Mouse (Mus musculus) kidney, adult 2 months (tissue): ENCODE results near the gene Pibf1. TPM values are rescaled to one million over a fixed set of nuclear protein-coding genes. Genes with fewer than 3 reads are reported as not detected.
A peak's percentile ranks its signal among the peaks of the same experiment; 100 is the strongest.

Experiments
- DNase-seq: peaks from one replicate; pipeline ENCODE4 v3.0.0; 2021
- H3K27ac ChIP-seq: fragments of 200-500 bp; 2 replicates; pipeline ENCODE4 v1.5.1; 2012; ENCODE audit warnings: low read depth, low read length, control low read depth, inconsistent platforms; ENCODE audit not compliant: insufficient read depth
- H3K27me3 ChIP-seq: fragments of 200-500 bp; replicated peaks from 2 replicates; pipeline ENCODE4 v1.6.1; 2012; ENCODE audit warnings: mild to moderate bottlenecking, moderate library complexity, low read length, inconsistent platforms; ENCODE audit not compliant: control insufficient read depth, insufficient read depth
- H3K36me3 ChIP-seq: fragments of 200-500 bp; 2 replicates; pipeline ENCODE4 v1.6.1; 2012; ENCODE audit warnings: mild to moderate bottlenecking, moderate library complexity, low read length, inconsistent platforms; ENCODE audit not compliant: control insufficient read depth, insufficient read depth
- H3K4me1 ChIP-seq: fragments of 200-500 bp; 2 replicates; pipeline ENCODE4 v1.6.1; 2011; ENCODE audit warnings: low read length; ENCODE audit not compliant: control insufficient read depth, insufficient read depth
- H3K4me3 ChIP-seq: fragments of 200-500 bp; 2 replicates; pipeline ENCODE4 v1.5.1; 2011; ENCODE audit warnings: mild to moderate bottlenecking, low read depth, low read length, control low read depth; ENCODE audit not compliant: insufficient read depth
- CTCF ChIP-seq: fragments of 200-500 bp; conservative IDR thresholded peaks from 2 replicates; pipeline ENCODE4 v1.5.1; 2011; ENCODE audit warnings: low read depth, mild to moderate bottlenecking, control low read depth, low read length, moderate library complexity, mixed read lengths; ENCODE audit not compliant: insufficient read depth, insufficient read length
- POLR2A ChIP-seq: fragments of 200-500 bp; IDR thresholded peaks from one replicate; pipeline ENCODE4 v1.6.1; 2011; ENCODE audit warnings: low read depth, low read length, control low read depth
- WGBS: fragments of 180-500 bp; shearing (Covaris S2); methylation state at CpG from one replicate; pipeline ENCODE4 v1.1.7; 2018; 5-methylcytosine and 5-hydroxymethylcytosine counted together
- polyA plus RNA-seq: library from polyadenylated mRNA; depleted of rRNA; stranded (reverse); fragments of >200 nt; gene quantifications from 2 replicates; pipeline ENCODE4 v1.2.3, GENCODE M21; 2012; rRNA removed

Gene Pibf1
- polyA plus RNA-seq, 1 experiment: 1.6 TPM

DNA sequence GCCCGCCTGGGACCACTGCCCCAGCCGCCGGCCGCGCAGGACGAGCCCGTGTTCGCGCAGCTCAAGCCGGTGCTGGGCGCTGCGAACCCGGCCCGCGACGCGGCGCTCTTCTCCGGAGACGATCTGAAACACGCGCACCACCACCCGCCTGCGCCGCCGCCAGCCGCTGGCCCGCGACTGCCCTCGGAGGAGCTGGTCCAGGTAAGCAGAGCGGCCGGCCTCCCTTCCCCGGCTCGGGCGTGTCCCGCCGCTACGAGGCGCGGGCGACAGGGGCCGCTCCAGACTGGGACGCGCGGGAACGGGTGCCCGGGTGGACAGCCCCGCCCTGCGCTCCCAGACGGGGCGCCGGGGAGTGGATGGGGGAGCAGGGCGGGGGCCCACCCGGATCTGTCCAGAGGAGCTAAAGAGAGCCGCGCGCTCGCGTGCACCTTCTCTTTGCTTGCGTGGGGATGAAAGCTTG is 199.8 kb downstream of the Pibf1 start:
- no peaks in the 10 kb centered on the region for H3K36me3 ChIP-seq
- under 1% methylated on average over 60 of the region's 60 CpGs for WGBS
- peak; percentile 72 for DNase-seq
- H3K27me3 ChIP-seq: no peaks in the 10 kb centered on the region
- peak overlapping the region; percentile 55 for H3K4me3 ChIP-seq
- no peaks in the 10 kb centered on the region for H3K4me1 ChIP-seq
- no peak overlapping the region for H3K27ac ChIP-seq
- TF ChIP-seq POLR2A: no peak
- TF ChIP-seq CTCF: no peak

DNA sequence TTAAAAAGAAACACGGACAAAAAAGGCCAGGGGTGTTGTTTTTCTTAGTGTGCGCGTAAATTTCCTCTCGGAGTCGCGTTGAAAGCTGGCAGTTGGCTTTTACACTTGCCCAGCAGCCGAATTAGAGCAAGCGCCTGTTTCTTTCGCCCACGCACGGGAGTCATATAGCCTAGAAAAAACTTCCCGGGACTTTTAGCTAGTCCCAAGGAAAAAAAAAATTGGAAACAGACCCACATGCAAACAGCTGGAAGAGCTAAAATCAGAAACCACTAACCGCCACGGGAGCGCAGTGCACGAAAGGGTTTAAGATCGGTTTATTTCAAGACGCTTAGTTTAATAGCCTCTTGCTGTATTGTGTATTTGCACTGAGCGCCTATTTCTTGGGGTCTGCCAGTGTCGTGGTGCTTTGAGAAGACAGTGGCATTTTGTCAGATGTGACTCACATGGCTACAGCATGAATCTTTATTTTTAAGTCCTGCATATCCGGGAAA is 200.5 kb downstream of the Pibf1 start:
- 11% methylated on average over 21 of the region's 21 CpGs for WGBS
- Histone ChIP-seq H3K4me1 (no peaks in the 10 kb centered on the region), H3K27me3 (no peaks in the 10 kb centered on the region), H3K27ac (no peak overlapping the region), H3K4me3 (peak overlapping the region; percentile 55), H3K36me3 (no peaks in the 10 kb centered on the region)
- peak; percentile 4 for DNase-seq
- no peak for TF ChIP-seq CTCF
- no peak for TF ChIP-seq POLR2A

DNA sequence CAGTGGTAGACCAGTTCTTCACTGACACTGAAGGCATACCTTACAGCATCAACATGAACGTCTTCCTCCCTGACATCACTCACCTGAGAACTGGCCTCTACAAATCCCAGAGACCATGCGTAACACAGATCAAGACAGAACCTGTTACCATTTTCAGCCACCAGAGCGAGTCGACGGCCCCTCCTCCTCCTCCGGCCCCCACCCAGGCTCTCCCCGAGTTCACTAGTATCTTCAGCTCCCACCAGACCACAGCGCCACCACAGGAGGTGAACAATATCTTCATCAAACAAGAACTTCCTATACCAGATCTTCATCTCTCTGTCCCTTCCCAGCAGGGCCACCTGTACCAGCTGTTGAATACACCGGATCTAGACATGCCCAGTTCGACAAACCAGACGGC is 202.2 kb downstream of the Pibf1 start:
- Histone ChIP-seq H3K4me1 (no peaks in the 10 kb centered on the region), H3K36me3 (no peaks in the 10 kb centered on the region), H3K27ac (no peak overlapping the region), H3K27me3 (no peaks in the 10 kb centered on the region), H3K4me3 (no peak overlapping the region)
- TF ChIP-seq CTCF (no peak), POLR2A (no peak)
- no peak for DNase-seq
- 75% methylated on average over 11 of the region's 11 CpGs for WGBS

Other genes starting within 250 kb of the Pibf1 start
- not detected in 2 replicates for gene Rpl36a-ps1, start 105.1 kb upstream of the Pibf1 start, polyA plus RNA-seq
- gene Mzt1, start 53.3 kb upstream of the Pibf1 start, polyA plus RNA-seq: 12.3 and 16.5 TPM in 2 replicates
- gene Bora, start 53.2 kb upstream of the Pibf1 start, polyA plus RNA-seq: 0.73 and 0.77 TPM in 2 replicates
- 3.5 and 4.2 TPM in 2 replicates for gene Dis3, start 346 bp downstream of the Pibf1 start, polyA plus RNA-seq
- gene Klf5, start 199.3 kb downstream of the Pibf1 start, polyA plus RNA-seq: 3.9 and 4.1 TPM in 2 replicates